Mouse (Mus musculus): Measurements from ENCODE around the gene Plekhg1.

DNA sequence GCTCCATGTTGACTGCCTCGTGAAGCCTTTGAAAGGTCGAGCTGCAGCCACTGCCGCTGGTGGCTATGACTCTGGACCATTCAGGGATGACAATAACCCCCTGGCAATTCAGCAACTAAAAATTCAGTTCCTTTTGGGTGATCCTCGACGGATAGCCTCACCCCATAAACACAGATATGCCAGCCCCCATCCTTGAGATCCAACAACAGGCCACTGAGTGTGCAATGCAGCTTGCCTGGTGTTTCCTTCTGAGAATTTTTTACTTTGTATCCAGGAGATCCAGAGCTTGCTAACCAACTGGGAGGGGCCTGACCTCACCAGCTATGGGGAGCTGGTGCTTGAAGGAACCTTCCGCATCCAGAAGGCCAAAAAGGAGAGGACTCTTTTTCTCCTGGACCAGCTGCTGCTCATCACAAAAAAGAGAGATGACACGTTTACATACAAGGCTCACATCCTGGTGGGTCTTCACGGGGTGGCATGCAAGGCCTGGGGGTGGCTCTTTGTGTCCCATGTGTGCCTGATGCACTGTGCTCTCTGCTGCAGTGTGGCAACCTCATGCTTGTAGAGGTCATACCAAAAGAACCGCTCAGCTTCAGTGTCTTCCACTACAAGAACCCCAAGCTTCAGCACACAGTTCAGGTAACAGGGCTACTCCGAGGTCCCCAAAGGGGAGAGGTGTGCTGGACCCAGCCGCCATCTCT, 199.9 kb downstream of the Plekhg1 start:
- TF ChIP-seq CTCF (conservative IDR thresholded peaks at IDR 0.05 in 1 of 2, IDR thresholded peaks at IDR 0.05 in 1 of 2; ENCODE audit: low read depth in 2 of 2, low read length in 2 of 2), result no peak
- TF ChIP-seq POLR2A (IDR thresholded peaks at IDR 0.05; ENCODE audit: low read depth, low read length), result no peak
- no peak for TF ChIP-seq NELFE (IDR thresholded peaks at IDR 0.05; ENCODE audit: low read depth, low read length)
- TF ChIP-seq MAX (IDR thresholded peaks at IDR 0.05; ENCODE audit: low read length), result no peak
- TF ChIP-seq ETS1 (conservative IDR thresholded peaks at IDR 0.05; ENCODE audit: low read depth, low read length), result no peak
